Mouse (Mus musculus): Measurements from ENCODE around the gene Cenps. TPM values are rescaled to one million over a fixed set of nuclear protein-coding genes. Genes with fewer than 3 reads are reported as not detected.

Gene Cenps
- polyA plus RNA-seq, 1 experiment: 8.9 TPM

- Histone ChIP-seq H3K4me1 (ENCODE audit: control insufficient read depth, insufficient read depth, low read length) (peaks cover 2% of the 10 kb centered on the region; the same call in 1 of the 2 replicates), H3K4me3 (ENCODE audit: insufficient read depth, low read length) (peak overlapping the region; percentile 83), H3K27ac (ENCODE audit: insufficient read depth, low read length) (peak overlapping the region; percentile 49; the same call in 1 of the 2 replicates)
- TF ChIP-seq CTCF (IDR thresholded peaks at IDR 0.05; ENCODE audit: borderline replicate concordance, insufficient read depth, low read length) (no peak), POLR2A (IDR thresholded peaks at IDR 0.05; ENCODE audit: low read depth, low read length) (no peak)
Measured at GRCm38 (mm10) chr4:149098571-149098970, 38.9 kb downstream of the Cenps start.

DNA sequence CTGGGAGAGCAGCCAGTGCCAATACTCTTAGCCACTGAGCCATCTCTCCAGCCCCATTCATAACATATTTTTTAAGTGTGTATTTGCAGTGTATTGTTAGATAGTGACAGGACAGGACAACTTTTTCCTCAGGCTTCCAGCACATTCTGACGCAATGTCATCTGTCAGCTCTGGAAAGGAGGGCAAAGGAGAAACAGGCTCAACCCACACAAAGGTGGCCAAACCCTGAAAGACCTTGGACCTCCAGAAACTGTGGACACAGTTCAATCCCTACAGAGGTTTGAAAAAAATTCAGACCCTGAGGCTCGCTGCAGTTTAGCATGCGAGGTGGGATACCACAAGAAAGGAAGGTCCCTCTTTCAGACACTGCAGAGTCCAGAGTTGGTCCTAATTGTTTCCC lies 39.5 kb downstream of the Cenps start:
- H3K4me1 ChIP-seq (ENCODE audit: control insufficient read depth, insufficient read depth, low read length): peaks cover 2% of the 10 kb centered on the region; the same call in 1 of the 2 replicates
- peak overlapping the region; percentile 49 for H3K27ac ChIP-seq (ENCODE audit: insufficient read depth, low read length)
- TF ChIP-seq POLR2A (IDR thresholded peaks at IDR 0.05; ENCODE audit: low read depth, low read length): no peak
- no peak for TF ChIP-seq CTCF (IDR thresholded peaks at IDR 0.05; ENCODE audit: borderline replicate concordance, insufficient read depth, low read length)
- peak overlapping the region; percentile 83; the same call in 1 of the 2 replicates for H3K4me3 ChIP-seq (ENCODE audit: insufficient read depth, low read length)

GRCm38 (mm10) chr4:149091364-149091763 lies 46.1 kb downstream of the Cenps start:
- no peak overlapping the region for H3K4me3 ChIP-seq (ENCODE audit: insufficient read depth, low read length)
- H3K27ac ChIP-seq (ENCODE audit: insufficient read depth, low read length): no peak overlapping the region
- TF ChIP-seq CTCF (IDR thresholded peaks at IDR 0.05; ENCODE audit: borderline replicate concordance, insufficient read depth, low read length) (no peak), POLR2A (IDR thresholded peaks at IDR 0.05; ENCODE audit: low read depth, low read length) (no peak)
- peaks cover 8% of the 10 kb centered on the region for H3K4me1 ChIP-seq (ENCODE audit: control insufficient read depth, insufficient read depth, low read length)

DNA sequence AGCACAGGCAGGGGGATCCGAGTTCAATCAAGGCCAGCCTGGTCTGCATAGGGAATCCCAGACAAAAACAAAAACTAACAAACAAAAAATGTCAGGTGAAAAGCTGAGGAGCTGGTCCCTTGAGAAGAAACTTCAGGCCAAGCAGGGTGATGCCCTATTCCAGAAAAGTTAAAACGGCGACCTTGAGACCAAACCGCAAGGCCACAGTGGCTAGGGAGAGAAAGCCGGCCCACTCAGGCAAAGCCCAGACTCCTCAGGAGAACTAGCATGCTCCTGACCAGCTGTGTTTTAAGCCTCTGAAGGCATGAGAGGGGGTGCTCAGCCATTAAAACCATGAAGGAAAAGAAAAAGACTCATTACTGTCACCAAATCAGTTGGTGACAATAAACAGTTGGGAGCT lies 52.0 kb downstream of the Cenps start:
- no peak for TF ChIP-seq CTCF (IDR thresholded peaks at IDR 0.05; ENCODE audit: borderline replicate concordance, insufficient read depth, low read length)
- no peak for TF ChIP-seq POLR2A (IDR thresholded peaks at IDR 0.05; ENCODE audit: low read depth, low read length)
- H3K27ac ChIP-seq (ENCODE audit: insufficient read depth, low read length): no peak overlapping the region
- no peak overlapping the region for H3K4me3 ChIP-seq (ENCODE audit: insufficient read depth, low read length)
- no peaks in the 10 kb centered on the region for H3K4me1 ChIP-seq (ENCODE audit: control insufficient read depth, insufficient read depth, low read length)

- Histone ChIP-seq H3K27ac (ENCODE audit: insufficient read depth, low read length) (no peak overlapping the region), H3K4me1 (ENCODE audit: control insufficient read depth, insufficient read depth, low read length) (0 out of 2 replicates have a peak, but pooled peaks cover 5% of the 10 kb centered on the region), H3K4me3 (ENCODE audit: insufficient read depth, low read length) (no peak overlapping the region)
- TF ChIP-seq POLR2A (IDR thresholded peaks at IDR 0.05; ENCODE audit: low read depth, low read length) (no peak), CTCF (IDR thresholded peaks at IDR 0.05; ENCODE audit: borderline replicate concordance, insufficient read depth, low read length) (no peak)
Measured at GRCm38 (mm10) chr4:149081528-149081927, 55.9 kb downstream of the Cenps start.

- Histone ChIP-seq H3K27ac (ENCODE audit: insufficient read depth, low read length) (no peak overlapping the region), H3K4me1 (ENCODE audit: control insufficient read depth, insufficient read depth, low read length) (0 out of 2 replicates have a peak, but pooled peaks cover 5% of the 10 kb centered on the region), H3K4me3 (ENCODE audit: insufficient read depth, low read length) (no peak overlapping the region)
- no peak for TF ChIP-seq POLR2A (IDR thresholded peaks at IDR 0.05; ENCODE audit: low read depth, low read length)
- no peak for TF ChIP-seq CTCF (IDR thresholded peaks at IDR 0.05; ENCODE audit: borderline replicate concordance, insufficient read depth, low read length)
Measured at GRCm38 (mm10) chr4:149080111-149080510, 57.3 kb downstream of the Cenps start.

DNA sequence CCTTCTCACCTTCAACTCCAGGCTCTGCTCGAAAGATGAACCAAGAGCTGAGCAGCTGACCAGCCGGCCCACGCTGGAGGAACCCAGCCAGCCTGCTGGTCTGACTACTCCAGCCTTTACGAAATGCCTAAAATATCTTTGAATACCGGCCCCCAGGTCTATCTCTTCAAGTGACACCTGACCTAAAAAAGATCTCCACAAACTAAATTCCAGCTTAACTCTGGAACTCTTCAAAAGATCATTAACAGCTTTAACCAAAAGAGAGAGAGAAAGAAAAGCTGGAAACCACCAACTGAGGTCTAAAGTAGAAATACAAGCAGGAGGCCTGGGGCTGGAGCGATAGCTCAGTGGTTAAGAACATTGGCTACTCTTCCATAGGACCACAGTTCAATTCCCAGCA lies 57.8 kb downstream of the Cenps start:
- Histone ChIP-seq H3K4me1 (ENCODE audit: control insufficient read depth, insufficient read depth, low read length) (0 out of 2 replicates have a peak, but pooled peaks cover 5% of the 10 kb centered on the region), H3K27ac (ENCODE audit: insufficient read depth, low read length) (no peak overlapping the region), H3K4me3 (ENCODE audit: insufficient read depth, low read length) (no peak overlapping the region)
- TF ChIP-seq POLR2A (IDR thresholded peaks at IDR 0.05; ENCODE audit: low read depth, low read length) (no peak), CTCF (IDR thresholded peaks at IDR 0.05; ENCODE audit: borderline replicate concordance, insufficient read depth, low read length) (no peak)

- 0 out of 2 replicates have a peak, but pooled peaks cover 5% of the 10 kb centered on the region for H3K4me1 ChIP-seq (ENCODE audit: control insufficient read depth, insufficient read depth, low read length)
- no peak overlapping the region for H3K4me3 ChIP-seq (ENCODE audit: insufficient read depth, low read length)
- TF ChIP-seq CTCF (IDR thresholded peaks at IDR 0.05; ENCODE audit: borderline replicate concordance, insufficient read depth, low read length) (no peak), POLR2A (IDR thresholded peaks at IDR 0.05; ENCODE audit: low read depth, low read length) (no peak)
- no peak overlapping the region for H3K27ac ChIP-seq (ENCODE audit: insufficient read depth, low read length)
Measured at GRCm38 (mm10) chr4:149078261-149078660, 59.2 kb downstream of the Cenps start.

Other genes with a start within 250 kb of the Cenps start
- 28.9 and 34.6 TPM in 2 replicates for gene Pex14, start 37.8 kb downstream of the Cenps start, polyA plus RNA-seq (2011; ENCODE audit: insufficient read length, low read depth, missing spikeins)
- gene Dffa, start 33.5 kb downstream of the Cenps start, polyA plus RNA-seq (2011; ENCODE audit: insufficient read length, low read depth, missing spikeins): 12.7 and 14.7 TPM in 2 replicates
- gene Cort, start 10.9 kb downstream of the Cenps start, polyA plus RNA-seq (2011; ENCODE audit: insufficient read length, low read depth, missing spikeins): not detected in 2 replicates
- gene Pgd, start 29.1 kb upstream of the Cenps start, polyA plus RNA-seq (2011; ENCODE audit: insufficient read length, low read depth, missing spikeins): 112 and 179 TPM in 2 replicates
- 79.8 and 84.1 TPM in 2 replicates for gene Kif1b, start 170.1 kb upstream of the Cenps start, polyA plus RNA-seq (2011; ENCODE audit: insufficient read length, low read depth, missing spikeins)